Mouse (Mus musculus) hindbrain, postnatal 0 days (tissue): Measurements from ENCODE around the gene Acat2. TPM values are rescaled to one million over a fixed set of nuclear protein-coding genes. Genes with fewer than 3 reads are reported as not detected.

Experiments
- ATAC-seq: fragments of 200-750 bp; cut with Nextera tagmentation; 2 replicates; pipeline ENCODE4 v1.8.0; 2017; ENCODE audit warnings: mild to moderate bottlenecking, moderate TSS enrichment, moderate library complexity
- DNase-seq: peaks from one replicate; pipeline ENCODE4 v3.0.0-alpha.2; 2015; ENCODE audit warnings: low spot score
- H3K27ac ChIP-seq: fragments of 300-500 bp; sonication (generic); 2 replicates; pipeline ENCODE4 v1.5.1; 2014; ENCODE audit warnings: mild to moderate bottlenecking
- H3K27me3 ChIP-seq: fragments of 300-500 bp; sonication (generic); 2 replicates; pipeline ENCODE4 v1.6.1; 2014; ENCODE audit warnings: low read length, mixed read lengths; ENCODE audit not compliant: insufficient read depth
- H3K36me3 ChIP-seq: fragments of 300-500 bp; sonication (generic); 2 replicates; pipeline ENCODE4 v1.6.1; 2014; ENCODE audit warnings: low read length, mixed read lengths; ENCODE audit not compliant: insufficient read depth
- H3K4me1 ChIP-seq: fragments of 300-500 bp; sonication (generic); 2 replicates; pipeline ENCODE4 v1.6.1; 2014; ENCODE audit warnings: antibody characterized with exemption, low read length, mixed read lengths; ENCODE audit not compliant: insufficient read depth
- H3K4me2 ChIP-seq: fragments of 300-500 bp; sonication (generic); 2 replicates; pipeline ENCODE4 v1.6.1; 2014; ENCODE audit warnings: low read depth, mild to moderate bottlenecking, low read length, moderate library complexity, mixed read lengths
- H3K4me3 ChIP-seq: fragments of 300-500 bp; sonication (generic); 2 replicates; pipeline ENCODE4 v1.5.1; 2014; ENCODE audit warnings: low read length
- H3K9ac ChIP-seq: fragments of 300-500 bp; sonication (generic); replicated peaks from 2 replicates; pipeline ENCODE4 v1.6.1; 2014; ENCODE audit warnings: mild to moderate bottlenecking, low read length, moderate library complexity, mixed read lengths
- H3K9me3 ChIP-seq: fragments of 300-500 bp; sonication (generic); 2 replicates; pipeline ENCODE4 v1.6.1; 2016; ENCODE audit warnings: low read length, mixed read lengths
- CTCF ChIP-seq: IDR thresholded peaks from 2 replicates; pipeline ENCODE4 v1.5.1; 2016; ENCODE audit warnings: antibody characterized with exemption, control low read depth, low read depth
- WGBS: fragments of 180-500 bp; shearing (Covaris S2); extraction: QIAGEN DNeasy Blood & Tissue Kit; methylation state at CpG from one replicate; pipeline ENCODE4 v1.1.7; 2014; 5-methylcytosine and 5-hydroxymethylcytosine counted together
- polyA plus RNA-seq: library from polyadenylated mRNA; unstranded; fragments of >200 nt; fragmentation: Nextera tagmentation; extraction: Ambion mirVana; gene quantifications from 2 replicates; pipeline ENCODE4 v1.2.1, GENCODE M21; 2015
- total RNA-seq: library from RNA; depleted of rRNA; stranded (reverse); fragments of >200 nt; gene quantifications from 2 replicates; pipeline ENCODE4 v1.2.3, GENCODE M21; 2014

Acat2 gene
- total and polyA plus RNA-seq, 2 experiments from 2014 or later = 161 to 212 TPM

DNA sequence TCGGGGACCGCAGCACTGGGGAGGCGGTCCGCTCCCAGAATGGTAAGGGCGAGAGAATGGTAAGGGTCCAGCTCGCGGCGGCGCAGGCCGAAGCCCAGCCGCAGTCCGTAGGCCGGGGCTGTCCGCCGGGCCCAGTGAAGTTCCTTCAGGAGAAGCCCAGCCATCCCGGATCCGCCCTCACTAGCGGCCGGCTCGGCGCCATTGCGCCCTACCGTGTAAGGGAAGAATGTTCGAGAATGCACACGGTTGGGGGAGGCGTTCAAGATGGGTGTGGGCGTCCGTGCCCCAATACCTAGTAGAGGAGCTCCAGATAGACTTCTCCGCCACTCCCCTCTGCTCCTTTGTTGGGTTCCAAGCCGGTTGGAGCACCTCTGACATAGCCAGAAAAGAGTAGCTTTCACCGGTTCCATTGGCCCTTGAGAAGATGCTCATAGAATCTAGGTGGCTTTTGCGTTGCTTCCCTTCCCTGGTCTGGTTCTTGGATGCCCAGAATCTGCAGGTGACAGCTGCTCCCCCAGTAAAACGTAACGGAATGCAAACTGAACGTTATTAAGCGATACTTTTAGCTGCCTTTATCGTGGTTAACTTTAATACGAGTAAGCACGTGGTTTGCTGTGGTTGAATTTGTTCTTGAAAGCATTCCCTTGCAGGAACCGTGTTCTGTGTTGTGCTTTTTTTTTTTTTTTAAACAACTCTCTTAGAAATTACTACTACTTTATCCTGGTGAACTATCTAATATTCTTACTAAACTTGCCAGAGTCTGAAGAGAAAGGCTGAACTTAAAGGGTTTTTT is 43.8 kb downstream of the Acat2 start:
- Histone ChIP-seq H3K4me1 (0 out of 2 replicates have a peak, but pooled peaks cover 6% of the 10 kb centered on the region), H3K27ac (peak overlapping the region; percentile 93), H3K27me3 (no peaks in the 10 kb centered on the region), H3K4me3 (peak overlapping the region; percentile 95), H3K36me3 (peaks cover 35% of the 10 kb centered on the region), H3K9me3 (no peaks in the 10 kb centered on the region), H3K4me2 (peak overlapping the region; percentile 94), H3K9ac (peak overlapping the region; percentile 99)
- DNase-seq (peak; percentile 33), ATAC-seq (peak; percentile 52)
- WGBS = under 1% methylated on average over 40 of the region's 40 CpGs
- no peak for TF ChIP-seq CTCF

DNA sequence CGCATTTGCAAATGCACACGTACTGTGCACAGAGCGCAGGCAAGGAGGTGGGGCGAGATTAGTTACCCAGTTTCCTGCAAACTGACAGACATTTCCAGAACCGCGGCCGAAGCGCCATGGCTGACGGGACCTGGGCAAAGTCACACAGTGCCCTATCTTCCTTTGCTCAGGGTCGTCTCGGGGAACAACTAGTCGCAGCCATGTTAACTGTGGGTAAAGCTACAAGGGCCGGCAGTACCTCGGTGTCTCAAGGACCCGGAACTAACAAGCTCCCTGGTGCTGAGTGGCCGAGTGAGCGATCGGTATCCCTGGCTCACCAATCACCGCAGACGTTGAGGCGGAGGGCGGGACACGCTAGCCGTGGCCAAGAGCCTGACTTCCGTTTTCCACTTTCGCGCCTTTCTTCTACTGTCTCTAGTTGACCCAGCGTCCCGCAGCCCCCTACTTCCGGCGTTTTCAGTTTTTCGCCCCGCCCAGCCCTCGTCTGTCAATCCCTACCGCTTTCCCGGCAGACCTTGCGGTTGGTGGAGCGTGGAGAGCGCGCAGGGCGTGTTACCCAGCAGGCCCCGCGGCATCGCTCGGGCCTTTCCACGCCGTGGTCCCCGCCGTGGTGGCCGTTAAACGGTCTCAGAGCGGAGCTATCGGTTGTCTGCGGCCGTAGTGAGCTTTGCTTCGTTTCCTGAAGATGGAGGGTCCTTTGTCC is 44.5 kb downstream of the Acat2 start, which contains the start of gene Mrpl18:
Gene Mrpl18 (minus strand): TSS at position 465 of the 703 bp plus-strand sequence.
- H3K9ac ChIP-seq = peak within 1 kb of the TSS; percentile 99
- H3K36me3 ChIP-seq = peaks cover 33% of the 10 kb centered on the region
- under 1% methylated on average over 56 of the region's 56 CpGs for WGBS

DNA sequence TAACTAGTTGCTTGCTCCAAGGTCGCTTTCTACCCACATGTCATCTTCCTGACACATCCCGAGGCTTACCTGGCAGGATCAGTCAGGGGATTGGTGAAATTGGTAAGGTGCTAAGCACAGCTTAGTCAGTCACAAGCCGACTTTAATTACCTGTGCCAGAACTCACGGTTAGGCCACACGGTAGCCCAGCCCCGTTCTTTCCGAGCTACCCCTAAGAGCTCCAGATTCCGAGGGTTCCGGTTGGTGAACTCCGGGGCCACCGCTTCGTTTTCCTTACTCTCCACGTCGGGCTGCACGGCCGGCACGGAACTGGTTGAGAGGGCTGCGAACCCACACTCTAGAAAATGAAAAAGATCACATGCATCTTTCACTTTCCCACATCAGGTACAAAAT is 45.1 kb downstream of the Acat2 start, which contains the start of gene Tcp1:
Gene Tcp1 (plus strand): TSS at position 214 of the 393 bp plus-strand sequence.
- Histone ChIP-seq H3K4me1 (0 out of 2 replicates have a peak, but pooled peaks cover 6% of the 10 kb centered on the region), H3K4me2 (peak within 1 kb of the TSS; percentile 94), H3K4me3 (peak within 1 kb of the TSS; percentile 95), H3K9ac (peak within 1 kb of the TSS; percentile 99), H3K27ac (peak within 1 kb of the TSS; percentile 93), H3K27me3 (no peaks in the 10 kb centered on the region), H3K36me3 (peaks cover 32% of the 10 kb centered on the region), H3K9me3 (no peaks in the 10 kb centered on the region)
- ATAC-seq (peak; percentile 4; the same call in 1 of the 2 replicates), DNase-seq (peak; percentile 4)
- TF ChIP-seq CTCF = no peak
- WGBS = 1% methylated on average over 18 of the region's 18 CpGs

More for the DNA sequence above, 44.5 kb downstream of the Acat2 start, which contains the start of gene Mrpl18:
- ATAC-seq = peak; percentile 99
- peak; percentile 100 for DNase-seq
- Histone ChIP-seq H3K27me3 (no peaks in the 10 kb centered on the region), H3K4me3 (peak within 1 kb of the TSS; percentile 95), H3K27ac (peak within 1 kb of the TSS; percentile 93), H3K9me3 (no peaks in the 10 kb centered on the region), H3K4me1 (0 out of 2 replicates have a peak, but pooled peaks cover 6% of the 10 kb centered on the region), H3K4me2 (peak within 1 kb of the TSS; percentile 94)
- TF ChIP-seq CTCF = no peak

DNA sequence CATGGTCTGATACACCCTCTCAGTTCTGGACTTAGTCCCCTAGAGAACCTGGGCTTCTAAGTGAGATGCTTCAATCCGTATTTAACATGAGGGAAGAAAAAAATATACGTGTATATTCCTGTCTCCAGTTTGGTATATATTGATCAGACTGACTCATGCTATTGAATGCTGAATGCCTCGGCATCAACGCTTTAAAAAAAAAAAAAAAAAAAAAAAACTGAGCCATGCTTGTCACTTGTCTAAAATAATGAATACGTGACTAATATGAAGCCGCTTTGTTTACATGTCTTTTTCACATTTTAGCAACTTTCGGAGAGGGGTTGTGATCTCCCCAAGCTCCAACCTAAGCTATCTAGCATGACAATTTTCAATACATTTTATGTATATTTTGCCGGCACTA is 50.2 kb downstream of the Acat2 start:
- Histone ChIP-seq H3K9ac (no peak overlapping the region), H3K9me3 (no peaks in the 10 kb centered on the region), H3K36me3 (peaks cover 18% of the 10 kb centered on the region), H3K4me1 (0 out of 2 replicates have a peak, but pooled peaks cover 4% of the 10 kb centered on the region), H3K27ac (no peak overlapping the region), H3K4me3 (no peak overlapping the region), H3K4me2 (no peak overlapping the region), H3K27me3 (no peaks in the 10 kb centered on the region)
- DNase-seq = no peak
- 89% methylated on average over 8 of the region's 8 CpGs for WGBS
- no peak for TF ChIP-seq CTCF
- no peak for ATAC-seq

DNA sequence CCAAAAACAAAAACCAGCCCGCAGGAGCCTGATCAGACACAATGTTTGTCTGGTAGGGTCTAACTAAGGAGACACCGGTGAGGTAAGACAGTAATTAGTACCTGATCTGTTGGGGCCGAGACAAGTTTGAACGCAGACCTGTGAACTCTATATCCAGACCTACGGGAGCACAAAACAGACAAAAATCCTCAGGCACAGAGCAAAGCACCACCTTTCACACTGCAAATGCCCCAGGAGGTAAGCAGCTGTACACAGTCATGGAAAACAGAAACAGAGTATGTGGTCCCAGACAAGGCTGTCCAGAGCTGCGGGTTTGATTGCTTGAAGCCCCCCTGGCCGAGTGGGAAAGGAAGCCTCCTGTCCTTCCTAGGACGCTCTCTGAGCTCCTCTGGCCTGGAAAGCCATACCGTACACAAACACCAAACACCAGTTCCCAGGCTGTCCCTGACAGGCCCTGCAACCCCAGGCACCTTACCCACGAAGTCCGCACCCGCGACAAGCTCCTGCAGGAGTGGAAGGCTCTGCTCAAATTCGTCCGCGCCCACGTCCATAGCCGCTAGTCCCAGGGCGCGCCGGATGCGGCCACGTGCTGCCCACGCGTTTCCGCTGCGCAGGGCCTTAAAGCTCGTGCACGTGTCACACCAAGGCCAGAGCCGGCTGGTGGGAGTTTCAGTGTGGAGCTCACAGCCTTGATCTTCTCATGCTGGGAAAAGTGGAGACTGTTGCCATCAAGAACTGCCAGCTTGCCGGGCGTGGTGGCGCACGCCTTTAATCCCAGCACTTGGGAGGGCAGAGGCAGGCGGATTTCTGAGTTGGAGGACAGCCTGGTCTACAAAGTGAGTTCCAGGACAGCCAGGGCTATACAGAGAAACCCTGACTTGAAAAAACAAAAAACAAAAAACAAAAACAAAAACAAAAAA is 50.9 kb downstream of the Acat2 start, which contains the start of gene Pnldc1:
Gene Pnldc1 (minus strand): TSS at position 870 of the 920 bp plus-strand sequence.
- Histone ChIP-seq H3K9ac (no peak within 1 kb of the TSS), H3K4me2 (no peak within 1 kb of the TSS), H3K27me3 (no peaks in the 10 kb centered on the region), H3K4me3 (no peak within 1 kb of the TSS), H3K27ac (no peak within 1 kb of the TSS), H3K9me3 (no peaks in the 10 kb centered on the region), H3K4me1 (no peaks in the 10 kb centered on the region), H3K36me3 (peaks cover 18% of the 10 kb centered on the region)
- ATAC-seq = no peak
- no peak for DNase-seq
- no peak for TF ChIP-seq CTCF
- WGBS = 85% methylated on average over 35 of the region's 35 CpGs

DNA sequence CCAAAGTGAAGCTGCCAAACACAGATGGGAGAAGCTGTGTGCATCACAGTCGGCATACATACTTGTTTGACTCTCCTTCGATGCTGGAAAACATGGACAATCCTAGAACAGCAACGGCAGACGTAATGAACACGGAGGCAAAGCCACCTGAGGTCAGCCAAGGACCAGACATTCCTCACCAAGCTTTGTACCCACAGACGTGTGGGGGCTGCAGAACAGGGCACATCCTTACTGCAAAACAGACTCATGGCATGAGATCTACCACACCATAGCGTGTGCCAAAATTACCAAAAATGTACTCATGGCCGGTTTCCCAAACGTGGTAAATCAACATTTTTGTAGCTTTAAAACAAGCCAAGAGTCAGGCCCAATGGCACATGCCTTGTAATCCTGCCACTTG is 54.1 kb downstream of the Acat2 start:
- no peaks in the 10 kb centered on the region for H3K9me3 ChIP-seq
- peaks cover 6% of the 10 kb centered on the region; the same call in 1 of the 2 replicates for H3K36me3 ChIP-seq
- H3K27ac ChIP-seq = no peak overlapping the region
- no peak for TF ChIP-seq CTCF
- ATAC-seq = no peak
- no peak overlapping the region for H3K4me2 ChIP-seq
- no peaks in the 10 kb centered on the region for H3K4me1 ChIP-seq
- H3K27me3 ChIP-seq = no peaks in the 10 kb centered on the region
- DNase-seq = no peak
- no peak overlapping the region for H3K4me3 ChIP-seq
- 92% methylated on average over 9 of the region's 9 CpGs for WGBS
- no peak overlapping the region for H3K9ac ChIP-seq
